Mouse (Mus musculus): ENCODE data around the gene Dpf2. TPM values are rescaled to one million over a fixed set of nuclear protein-coding genes. Genes with fewer than 3 reads are reported as not detected.
A peak's percentile ranks its signal among the peaks of the same experiment; 100 is the strongest.

Gene Dpf2
- total RNA-seq, 2 experiments from 2014 or later = 75.8 to 96.2 TPM

GRCm38 (mm10) chr19:5937836-5938406, 25.1 kb upstream of the Dpf2 start:
- peak in 1 of 2 experiments; percentile 18 for DNase-seq
- intact Hi-C loops (cut with DNase I) = no loop called here

DNA sequence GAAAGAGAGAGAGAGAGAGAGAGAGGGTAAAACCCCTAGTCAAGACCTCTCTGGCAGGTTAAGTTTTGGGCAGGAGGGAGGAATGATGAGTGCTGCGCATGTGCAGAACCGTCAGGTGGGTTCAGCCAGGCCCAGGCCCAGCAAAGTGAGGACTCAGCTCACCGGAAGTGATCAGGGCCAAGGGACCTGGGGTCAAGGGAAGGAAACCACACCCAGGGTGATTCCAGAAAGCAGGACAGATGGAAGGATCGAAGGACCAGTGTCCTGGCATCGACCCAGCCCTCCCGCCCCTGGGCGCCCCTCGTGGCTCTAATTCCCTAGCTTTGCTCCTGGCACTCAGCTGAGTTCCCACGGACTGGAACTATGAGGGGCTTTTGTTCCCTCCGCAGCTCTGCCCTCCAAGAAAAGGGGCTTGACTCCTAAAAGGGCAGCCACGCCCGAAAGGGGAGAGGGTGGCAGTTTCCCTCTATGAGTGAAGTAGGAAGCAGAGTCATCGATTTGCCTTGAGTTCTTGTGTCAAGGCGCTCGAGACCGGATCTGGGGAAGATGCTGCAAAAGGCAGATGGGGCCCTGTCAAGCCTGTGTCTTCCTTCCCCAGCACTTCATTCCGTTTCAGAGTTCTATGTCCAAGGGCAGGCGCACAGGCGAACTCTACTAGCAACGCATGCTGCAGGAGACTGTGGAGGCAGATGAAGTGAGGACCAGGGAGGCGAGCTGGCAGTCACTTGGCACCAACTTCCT, 24.5 kb upstream of the Dpf2 start:
- intact Hi-C loops (cut with DNase I) = no loop called here
- DNase-seq = peak in 1 of 2 experiments; percentile 19

DNA sequence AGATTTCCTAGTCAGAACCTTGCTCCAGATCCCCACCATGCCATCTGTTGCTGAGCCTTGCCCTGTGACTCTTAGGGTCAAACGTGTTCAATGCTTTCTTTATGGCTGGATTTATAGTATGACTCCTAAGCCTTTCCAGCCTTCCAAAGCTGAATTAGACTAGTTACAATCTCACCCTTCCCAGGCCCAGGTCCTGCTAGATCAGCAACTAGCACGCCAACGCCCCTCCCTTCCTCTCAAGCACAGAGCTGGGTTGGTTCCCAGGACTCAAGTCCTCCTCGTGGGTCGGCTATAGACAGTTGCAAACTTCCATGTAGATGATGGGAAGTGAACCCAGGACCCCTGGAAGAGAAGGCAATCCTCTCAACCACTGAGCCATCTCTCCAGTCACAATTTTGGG, 22.9 kb upstream of the Dpf2 start:
- intact Hi-C loops (cut with DNase I) = no loop called here
- peak in 1 of 2 experiments; percentile 41 for DNase-seq

DNA sequence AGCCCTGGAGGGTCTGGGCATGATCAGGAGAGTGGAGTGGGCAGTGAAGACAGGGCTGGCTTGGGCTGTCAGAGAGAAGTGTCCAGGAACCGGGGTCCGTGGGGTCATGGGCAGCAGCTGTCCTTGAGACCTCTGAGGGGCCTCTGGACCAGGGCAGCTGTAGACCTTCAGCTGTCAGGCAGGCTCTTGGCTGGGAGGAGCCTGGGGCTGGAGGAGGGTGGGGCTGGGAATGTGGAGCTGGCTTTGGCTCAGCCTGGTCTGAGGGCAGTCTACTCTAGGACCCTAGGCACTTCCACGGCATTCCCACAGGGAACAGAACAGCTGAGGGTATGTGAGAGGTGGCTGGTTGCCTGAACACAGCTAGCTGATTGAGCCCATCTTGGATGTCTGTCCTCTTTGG, 22.5 kb upstream of the Dpf2 start:
- DNase-seq = peak; percentile 66 to 72
- intact Hi-C loops (cut with DNase I) = no loop called here

DNA sequence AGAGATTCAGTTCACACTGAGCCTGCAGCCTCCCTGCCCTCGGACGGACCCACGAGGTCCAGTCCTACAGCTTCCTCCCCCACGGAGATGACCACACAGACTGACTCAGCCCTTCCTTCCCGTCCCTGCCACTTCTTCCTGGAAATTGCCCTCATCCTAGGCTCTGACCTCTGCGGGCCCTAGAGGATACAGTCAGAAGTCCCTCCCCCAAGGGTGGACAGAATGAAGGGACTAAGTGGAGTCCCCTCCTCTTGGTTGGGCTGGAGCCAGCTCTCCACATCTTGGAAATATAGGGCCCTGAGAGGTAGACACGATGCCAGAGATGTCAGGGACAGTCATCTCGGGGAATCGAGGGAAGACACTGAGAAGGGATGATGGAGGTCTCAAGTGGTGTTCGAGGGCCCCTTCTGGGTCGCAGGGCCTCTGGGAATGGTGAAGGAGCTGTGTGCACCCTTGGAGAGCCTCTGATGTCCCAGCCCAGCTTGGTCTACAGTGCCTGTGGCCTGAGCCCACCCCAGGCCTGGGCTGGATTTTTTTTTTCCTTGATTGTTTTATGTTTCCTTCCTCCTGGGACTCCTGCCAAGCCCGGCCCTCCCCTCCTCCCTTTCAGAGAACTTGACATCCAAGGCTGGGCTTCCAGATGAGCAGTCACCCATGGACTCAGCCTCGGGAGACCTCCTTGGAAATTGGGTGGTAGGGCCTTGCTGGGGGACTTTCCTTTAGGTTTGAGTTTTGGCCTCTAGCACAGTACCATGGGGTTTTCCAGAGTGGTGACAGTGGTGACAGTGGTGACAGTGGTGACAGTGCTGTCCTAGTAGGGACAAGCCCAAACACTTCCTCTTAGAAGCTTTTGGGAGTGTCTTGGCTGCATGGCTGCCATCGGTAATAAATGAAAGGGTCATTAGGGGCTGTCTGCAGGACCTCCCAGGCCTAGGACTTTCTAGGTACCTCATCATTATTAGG, 17.1 kb upstream of the Dpf2 start:
- peak; percentile 74 to 78 for DNase-seq
- intact Hi-C loops (cut with DNase I) = no loop called here

DNA sequence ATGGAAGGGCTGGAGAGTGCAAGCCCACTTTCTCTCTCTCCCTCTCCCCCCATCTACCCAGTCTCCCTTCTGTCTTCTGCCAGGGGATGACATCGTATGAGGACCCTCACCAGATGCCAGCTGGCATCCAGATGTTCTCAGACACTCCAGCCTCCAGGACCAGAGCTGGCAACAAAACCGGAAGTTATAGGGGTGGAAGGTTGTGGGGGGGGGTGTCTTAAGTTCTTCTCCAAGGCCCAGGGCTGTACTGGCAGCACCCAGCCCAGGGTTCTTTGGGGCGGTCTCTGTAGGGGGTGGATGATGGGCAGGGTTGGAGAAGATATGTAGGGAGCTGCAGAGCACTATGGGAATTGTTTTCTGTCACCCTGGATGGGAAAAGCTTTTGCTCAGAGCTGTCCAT, 15.7 kb upstream of the Dpf2 start:
- DNase-seq = no peak
- intact Hi-C loops (cut with DNase I) = no loop called here

GRCm38 (mm10) chr19:5928104-5928503, 15.3 kb upstream of the Dpf2 start:
- intact Hi-C loops (cut with DNase I) = no loop called here
- DNase-seq = no peak

DNA sequence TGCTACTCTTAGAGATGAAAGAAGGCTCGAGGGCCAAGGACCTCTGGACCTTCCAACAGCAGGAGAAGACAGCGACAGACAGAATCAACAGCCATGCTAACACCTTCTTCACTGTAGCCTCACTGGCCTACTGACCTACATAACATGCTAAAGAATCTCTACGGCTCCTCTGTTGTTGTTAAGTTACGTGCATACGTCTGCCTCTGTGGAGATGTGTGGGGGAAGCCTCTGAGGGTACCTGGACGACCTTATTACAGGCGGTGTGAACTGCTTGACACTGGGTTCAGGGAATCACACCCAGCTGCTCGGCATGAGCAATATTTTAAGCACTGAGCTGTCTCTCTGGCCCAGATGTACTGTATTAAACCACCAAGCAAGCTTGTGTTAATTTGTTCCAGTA, 14.7 kb upstream of the Dpf2 start:
- DNase-seq = no peak
- intact Hi-C loops (cut with DNase I) = no loop called here

DNA sequence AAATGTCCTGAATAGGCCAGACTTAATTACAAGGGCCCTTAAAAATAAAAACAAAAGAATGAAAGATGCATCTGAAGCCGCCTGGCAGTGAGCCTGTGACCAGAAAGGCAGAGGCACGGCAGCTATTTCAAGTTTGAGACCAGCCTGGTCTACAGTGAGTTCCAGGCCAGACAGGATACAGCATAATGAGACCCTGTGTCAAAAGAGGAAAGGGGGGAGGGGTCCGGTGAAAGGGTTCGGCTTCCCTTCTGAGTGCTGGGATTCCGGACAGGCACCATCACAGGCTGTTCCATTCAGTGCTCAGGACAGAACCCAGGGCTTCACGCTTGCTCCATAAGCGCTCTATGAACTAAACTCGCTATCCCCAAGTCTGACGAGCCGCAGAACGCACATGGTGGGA, 14.2 kb upstream of the Dpf2 start:
- intact Hi-C loops (cut with DNase I) = no loop called here
- no peak for DNase-seq

GRCm38 (mm10) chr19:5925311-5925855, 12.6 kb upstream of the Dpf2 start:
- intact Hi-C loops (cut with DNase I) = loop anchor here (2.0 kb wide), 1 partner anchor 93 kb away; no protein-coding TSS in a partner anchor
- DNase-seq = no peak

GRCm38 (mm10) chr19:5924713-5925093, 11.9 kb upstream of the Dpf2 start, which contains the start of gene Cdc42ep2:
Gene Cdc42ep2, minus strand, starts transcription at chr19:5924816.
- peak; percentile 95 to 96 for DNase-seq
- intact Hi-C loops (cut with DNase I) = loop anchor here (1.0 to 2.0 kb wide), 2 partner anchors 32 to 94 kb away; no protein-coding TSS in a partner anchor

- peak; percentile 94 to 96 for DNase-seq
- intact Hi-C loops (cut with DNase I) = loop anchor here (1.0 to 2.0 kb wide), 2 partner anchors 32 to 95 kb away; no protein-coding TSS in a partner anchor
Observed at GRCm38 (mm10) chr19:5923990-5924712, 11.3 kb upstream of the Dpf2 start.

GRCm38 (mm10) chr19:5922963-5923362, 10.2 kb upstream of the Dpf2 start:
- DNase-seq = no peak
- intact Hi-C loops (cut with DNase I) = no loop called here

GRCm38 (mm10) chr19:5922119-5922942, 9.5 kb upstream of the Dpf2 start:
- DNase-seq = peak; percentile 50 to 64
- intact Hi-C loops (cut with DNase I) = no loop called here

GRCm38 (mm10) chr19:5921715-5922114, 8.9 kb upstream of the Dpf2 start:
- DNase-seq = peak; percentile 33 to 50
- intact Hi-C loops (cut with DNase I) = no loop called here

- intact Hi-C loops (cut with DNase I) = loop anchor here (5.0 kb wide), 2 partner anchors 135 to 150 kb away; partner anchors contain the start of genes Syvn1 and Znhit2
- DNase-seq = peak; percentile 98 to 99
Observed at GRCm38 (mm10) chr19:5912103-5913006, 455 bp downstream of the Dpf2 start.

- intact Hi-C loops (cut with DNase I) = loop anchor here (5.0 kb wide), 2 partner anchors 136 to 151 kb away; partner anchors contain the start of genes Syvn1 and Znhit2
- DNase-seq = no peak
Observed at GRCm38 (mm10) chr19:5911430-5912102, 1.2 kb downstream of the Dpf2 start.

Data from heart, postnatal 36 days (tissue).